ENCODE assay signal across 20 mouse cellular contexts in the genomic region with DNA sequence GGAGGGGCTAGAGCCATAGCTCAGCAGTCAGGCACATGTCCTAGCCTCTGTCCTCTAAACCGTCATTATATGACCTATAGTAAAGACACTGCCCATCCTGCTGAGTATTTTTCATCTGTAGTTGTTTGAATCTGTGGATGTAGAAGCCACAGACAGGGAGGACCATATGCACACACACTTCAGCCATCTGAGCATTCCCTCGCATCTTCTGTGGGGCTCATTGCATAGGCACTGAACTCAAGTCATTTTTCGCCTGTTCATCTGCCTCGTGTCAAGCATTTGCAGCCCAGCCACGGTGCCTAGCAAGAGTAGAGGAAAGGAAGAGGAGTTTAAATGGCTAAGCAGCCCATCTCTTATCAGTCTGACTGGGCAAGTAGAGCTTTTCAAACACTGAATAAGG.
"Had no signal": no experiment of that assay in that cellular context is flagged by ENCODE, and none has a peak within 500 bp of the region (broad histone marks: within the 10 kb centered on the region; RNA-seq: fewer than 3 reads in every experiment).

No protein-coding gene starts in this region.

- H3K36me3 ChIP-seq: liver, embryonic 13.5 days; lung, embryonic 15.5 days; midbrain, embryonic 12.5 days; neural tube, embryonic 12.5 days had no signal

- H3K4me3 ChIP-seq: liver, embryonic 13.5 days; lung, embryonic 15.5 days; megakaryocyte, embryonic 14.5 days; midbrain, embryonic 12.5 days; neural tube, embryonic 12.5 days had no signal

- H3K4me2 ChIP-seq: liver, embryonic 13.5 days; lung, embryonic 15.5 days; midbrain, embryonic 12.5 days; neural tube, embryonic 12.5 days had no signal

- H3K27me3 ChIP-seq: liver, embryonic 13.5 days; lung, embryonic 15.5 days; midbrain, embryonic 12.5 days; neural tube, embryonic 12.5 days had no signal

- DNase-seq: kidney, adult 2 months; kidney, postnatal 36 days; layer of hippocampus, postnatal 36 days; left cerebral cortex, postnatal 4 days; liver; liver, embryonic 13.5 days; liver, postnatal 0 days; lung, postnatal 14 days; retina, postnatal 1 day; right cerebral cortex, postnatal 4 days; spleen, adult 18-20 months; thymus, adult 2 months; thymus, postnatal 25 days had no signal

- ATAC-seq: intestine, embryonic 16.5 days; liver, postnatal 0 days had no signal

- H3K9ac ChIP-seq: liver, embryonic 13.5 days; liver, postnatal 0 days; lung, embryonic 15.5 days; midbrain, embryonic 12.5 days; neural tube, embryonic 12.5 days had no signal

- H3K9me3 ChIP-seq: liver, embryonic 13.5 days; lung, embryonic 15.5 days; midbrain, embryonic 12.5 days; neural tube, embryonic 12.5 days had no signal

- H3K4me1 ChIP-seq: liver, embryonic 13.5 days; lung, embryonic 15.5 days; neural tube, embryonic 12.5 days had no signal

- H3K27ac ChIP-seq: kidney, postnatal 0 days; liver, embryonic 13.5 days; lung, embryonic 15.5 days; macrophage; midbrain, embryonic 12.5 days; neural tube, embryonic 12.5 days had no signal
